Mouse (Mus musculus): ENCODE results near the gene Ptrh2.

Ptrh2 gene

GRCm38 (mm10) chr11:86671041-86671675, 12.6 kb upstream of the Ptrh2 start:
- DNase-seq, result peak; percentile 43

GRCm38 (mm10) chr11:86672772-86673171, 11.0 kb upstream of the Ptrh2 start:
- no peak for DNase-seq

- no peak for DNase-seq
Observed at GRCm38 (mm10) chr11:86675520-86675919, 8.3 kb upstream of the Ptrh2 start.

- DNase-seq, result no peak
Observed at GRCm38 (mm10) chr11:86678957-86679356, 4.8 kb upstream of the Ptrh2 start.

GRCm38 (mm10) chr11:86680729-86681128, 3.1 kb upstream of the Ptrh2 start:
- DNase-seq, result no peak

GRCm38 (mm10) chr11:86681423-86681822, 2.4 kb upstream of the Ptrh2 start:
- no peak for DNase-seq

GRCm38 (mm10) chr11:86682861-86683260, 924 bp upstream of the Ptrh2 start:
- no peak for DNase-seq

GRCm38 (mm10) chr11:86684126-86685012, 584 bp downstream of the Ptrh2 start:
- no peak for DNase-seq

- DNase-seq, result no peak
Observed at GRCm38 (mm10) chr11:86685366-86685765, 1.6 kb downstream of the Ptrh2 start.

GRCm38 (mm10) chr11:86690383-86690782, 6.6 kb downstream of the Ptrh2 start:
- DNase-seq, result no peak

GRCm38 (mm10) chr11:86691482-86691881, 7.7 kb downstream of the Ptrh2 start:
- no peak for DNase-seq

GRCm38 (mm10) chr11:86691956-86692355, 8.2 kb downstream of the Ptrh2 start:
- DNase-seq, result no peak

GRCm38 (mm10) chr11:86692546-86692945, 8.8 kb downstream of the Ptrh2 start:
- no peak for DNase-seq

- DNase-seq, result no peak
Observed at GRCm38 (mm10) chr11:86695461-86695860, 11.7 kb downstream of the Ptrh2 start.

- DNase-seq, result no peak
Observed at GRCm38 (mm10) chr11:86701151-86701550, 17.4 kb downstream of the Ptrh2 start.

GRCm38 (mm10) chr11:86714606-86715005, 30.8 kb downstream of the Ptrh2 start:
- DNase-seq, result no peak

GRCm38 (mm10) chr11:86717306-86718065, 33.7 kb downstream of the Ptrh2 start:
- DNase-seq, result no peak

GRCm38 (mm10) chr11:86718369-86718768, 34.6 kb downstream of the Ptrh2 start:
- DNase-seq, result no peak

GRCm38 (mm10) chr11:86719390-86719789, 35.6 kb downstream of the Ptrh2 start:
- DNase-seq, result no peak

GRCm38 (mm10) chr11:86724004-86724403, 40.2 kb downstream of the Ptrh2 start:
- no peak for DNase-seq

- DNase-seq, result no peak
Observed at GRCm38 (mm10) chr11:86724982-86725381, 41.2 kb downstream of the Ptrh2 start.

GRCm38 (mm10) chr11:86725607-86726006, 41.8 kb downstream of the Ptrh2 start:
- DNase-seq, result no peak

GRCm38 (mm10) chr11:86731443-86731842, 47.7 kb downstream of the Ptrh2 start:
- DNase-seq, result no peak
